Mouse (Mus musculus): Measurements from ENCODE around the gene Zfpm1.

Zfpm1 gene

DNA sequence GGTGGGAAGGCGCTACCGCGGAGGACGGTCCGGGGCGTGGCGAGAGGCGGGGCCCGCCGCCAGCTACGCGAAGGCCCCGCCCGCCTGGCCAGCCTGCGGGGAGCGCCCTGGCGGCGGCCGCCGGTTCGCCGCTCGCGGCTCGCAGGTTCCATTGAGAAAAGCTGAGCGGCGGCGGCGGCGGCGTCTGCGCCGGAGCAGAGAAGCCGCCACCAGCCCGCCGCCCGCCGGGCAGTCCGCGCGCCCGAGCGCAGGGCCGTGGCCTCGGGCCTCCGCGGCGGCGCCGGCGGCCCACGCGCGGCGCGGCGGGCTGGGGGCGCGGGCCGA lies at the start of gene Zfpm1:
TSS of gene Zfpm1 (plus strand) at position 107 of the 324 bp plus-strand sequence.
- no peak for DNase-seq (ENCODE audit: low spot score in 2 of 2)

DNA sequence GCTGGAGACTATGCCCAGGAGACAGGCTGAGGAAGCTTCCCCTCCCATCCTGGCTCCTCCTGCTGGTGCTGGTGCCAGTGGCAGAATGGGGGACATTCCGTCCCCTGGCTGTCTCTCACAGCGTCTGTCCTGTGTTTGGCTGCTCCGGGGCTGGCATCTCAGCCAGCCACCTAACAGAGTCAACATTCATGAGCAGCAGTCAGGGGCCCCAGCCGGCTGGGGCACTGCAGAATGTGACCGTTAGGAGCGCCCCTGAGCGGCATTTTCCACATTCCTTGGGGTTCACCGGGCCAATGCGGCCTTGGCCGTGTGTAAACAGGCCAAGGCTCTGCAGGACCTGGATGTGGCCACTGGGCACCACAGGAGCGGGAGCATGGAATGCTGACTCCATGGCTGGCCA lies 47.9 kb upstream of the Zfpm1 start:
- DNase-seq (ENCODE audit: low spot score in 2 of 2), result peak in 1 of 2 experiments; percentile 35

GRCm38 (mm10) chr8:122236521-122236920 lies 45.4 kb upstream of the Zfpm1 start:
- no peak for DNase-seq (ENCODE audit: low spot score in 2 of 2)

DNA sequence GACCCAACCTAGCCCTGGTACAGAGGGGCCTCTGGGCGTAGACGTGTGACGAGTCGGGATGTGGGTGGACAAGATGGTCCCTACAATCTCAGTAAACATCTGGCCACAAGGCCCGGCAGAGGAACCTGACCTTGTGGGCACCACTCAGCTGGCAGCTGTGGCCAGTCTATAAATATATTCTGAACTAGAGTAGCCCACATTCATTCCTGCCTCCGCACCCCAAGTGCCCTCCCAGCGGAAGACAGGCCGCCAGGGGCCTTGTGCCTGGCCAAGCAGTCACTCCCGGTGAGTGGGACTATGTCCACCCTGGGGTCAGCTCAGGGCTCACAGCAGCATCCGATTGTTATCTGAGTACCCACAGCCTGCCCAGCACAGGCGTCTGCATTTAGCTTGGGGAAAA lies 43.7 kb upstream of the Zfpm1 start:
- no peak for DNase-seq (ENCODE audit: low spot score in 2 of 2)

GRCm38 (mm10) chr8:122238731-122239130 lies 43.2 kb upstream of the Zfpm1 start:
- DNase-seq (ENCODE audit: low spot score in 2 of 2), result no peak

DNA sequence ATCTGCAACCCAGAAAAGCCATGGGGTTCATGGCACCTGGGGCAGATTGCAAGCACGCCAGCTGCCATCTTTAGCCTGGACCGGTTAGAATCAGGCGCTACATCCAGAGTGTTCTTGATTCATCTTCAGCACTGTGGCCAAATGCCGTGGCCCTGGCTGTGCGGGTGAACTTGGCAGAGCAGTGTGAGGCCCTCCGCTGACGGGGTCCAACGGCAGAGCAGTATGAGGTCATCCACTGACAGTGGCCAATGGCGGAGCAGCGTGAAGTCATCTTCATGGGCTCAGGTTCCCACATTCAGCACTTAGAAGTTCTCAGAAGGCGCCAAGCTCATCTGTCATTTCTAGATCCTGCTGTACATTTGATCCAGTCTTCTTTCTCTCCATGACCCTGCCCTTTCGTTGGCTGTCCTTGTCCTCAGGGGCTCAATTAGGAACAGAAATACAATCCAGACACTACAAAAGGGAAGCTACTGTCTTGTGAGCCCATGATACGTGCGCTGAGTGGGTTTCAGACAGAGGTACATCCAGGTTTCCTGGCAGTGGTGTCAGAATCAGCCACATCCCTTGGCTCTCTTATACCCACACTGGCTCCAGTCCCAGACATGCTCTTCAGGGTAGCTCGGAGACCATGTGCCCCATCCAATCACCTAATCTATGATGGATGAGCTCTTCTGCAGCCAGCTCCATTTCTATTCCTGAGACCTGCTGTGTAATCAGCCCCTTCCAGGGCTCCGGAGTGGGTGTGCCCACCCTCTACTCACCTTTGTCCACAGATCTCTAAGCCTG lies 41.5 kb upstream of the Zfpm1 start:
- DNase-seq (ENCODE audit: low spot score in 2 of 2), result no peak

DNA sequence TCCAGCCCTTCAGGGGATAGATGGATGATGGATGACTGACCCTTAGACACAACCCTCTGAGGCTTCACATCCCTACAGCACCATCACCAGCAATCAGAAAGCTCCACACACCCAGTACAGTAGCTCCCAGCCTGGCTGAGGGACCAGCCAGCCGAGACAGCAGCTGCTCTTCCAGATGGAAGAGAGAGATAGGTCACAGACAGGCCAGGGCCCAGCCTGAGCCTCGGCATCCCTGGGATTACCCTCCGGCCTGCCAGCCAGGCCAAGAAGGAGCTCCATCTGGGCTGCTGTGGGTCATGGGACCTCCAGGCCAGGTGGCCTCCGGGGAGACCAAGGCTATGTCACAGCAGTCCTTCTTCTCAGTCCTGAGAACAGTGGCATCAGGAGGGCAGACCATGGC lies 38.6 kb upstream of the Zfpm1 start:
- DNase-seq (ENCODE audit: low spot score in 2 of 2), result no peak

GRCm38 (mm10) chr8:122245161-122245560 lies 36.8 kb upstream of the Zfpm1 start:
- no peak for DNase-seq (ENCODE audit: low spot score in 2 of 2)

- DNase-seq (ENCODE audit: low spot score in 2 of 2), result no peak
Observed at GRCm38 (mm10) chr8:122246257-122247211, 35.4 kb upstream of the Zfpm1 start.

DNA sequence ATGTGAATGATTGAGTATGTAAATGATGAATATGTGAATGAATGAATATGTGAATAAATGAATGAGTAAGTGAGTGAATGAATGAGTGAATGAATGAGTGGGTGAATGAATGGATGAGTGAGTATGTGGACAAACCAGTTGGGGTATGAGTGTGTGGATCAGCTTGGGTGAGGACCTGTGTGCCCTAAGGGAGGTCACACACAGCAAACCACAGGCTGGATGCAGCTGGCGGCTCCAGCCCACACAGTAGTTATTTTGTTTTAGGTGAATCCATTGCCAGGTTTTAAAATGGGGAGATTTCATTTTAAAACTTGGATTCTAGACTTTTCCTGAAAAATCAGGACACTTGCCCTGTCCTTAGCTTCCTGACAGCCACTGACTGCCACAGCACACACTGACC lies 30.2 kb upstream of the Zfpm1 start:
- DNase-seq (ENCODE audit: low spot score in 2 of 2), result no peak

DNA sequence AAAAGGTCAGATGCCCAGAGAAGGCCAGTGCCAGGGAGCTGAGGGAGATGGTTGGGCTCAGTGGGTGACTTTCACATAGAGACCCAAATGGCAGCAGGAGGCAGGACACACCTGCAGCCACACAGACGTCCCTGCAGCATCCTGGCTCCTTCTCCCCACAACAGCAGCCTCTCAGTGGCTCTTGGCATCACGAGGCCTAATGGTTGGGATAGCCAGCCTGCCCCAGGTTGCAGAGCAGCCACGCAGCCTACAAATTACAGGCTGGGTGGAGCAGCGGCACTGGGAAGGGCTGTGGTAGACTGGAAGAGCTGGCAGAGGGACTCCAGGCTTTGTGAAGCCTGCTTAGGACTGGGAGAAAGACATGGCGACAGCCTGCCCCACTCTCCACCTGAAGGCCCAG lies 29.6 kb upstream of the Zfpm1 start:
- DNase-seq (ENCODE audit: low spot score in 2 of 2), result no peak

- peak in 1 of 2 experiments; percentile 79 for DNase-seq (ENCODE audit: low spot score in 2 of 2)
Observed at GRCm38 (mm10) chr8:122259351-122259750, 22.6 kb upstream of the Zfpm1 start.

- DNase-seq (ENCODE audit: low spot score in 2 of 2), result no peak
Observed at GRCm38 (mm10) chr8:122260755-122261154, 21.2 kb upstream of the Zfpm1 start.

DNA sequence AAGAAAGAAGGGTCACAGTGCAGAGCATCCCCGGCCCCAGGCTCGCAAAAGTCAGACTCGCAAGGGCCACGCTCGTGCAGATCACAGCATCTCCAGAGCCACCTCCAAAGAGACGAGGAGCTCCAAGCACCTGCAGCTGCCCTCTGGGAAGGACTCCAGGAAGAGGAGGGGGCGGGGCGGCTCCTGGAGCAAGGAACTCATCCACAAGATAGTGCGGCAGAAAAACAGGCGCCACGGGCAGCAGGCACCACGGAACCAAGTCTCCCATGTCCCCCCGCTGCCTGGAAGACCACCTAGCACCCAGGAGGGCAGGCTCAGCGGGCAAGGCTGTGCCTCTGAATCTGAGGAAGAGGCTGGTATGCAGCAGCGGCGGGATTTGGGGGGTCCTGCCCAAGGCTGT lies 19.1 kb upstream of the Zfpm1 start:
- no peak for DNase-seq (ENCODE audit: low spot score in 2 of 2)

DNA sequence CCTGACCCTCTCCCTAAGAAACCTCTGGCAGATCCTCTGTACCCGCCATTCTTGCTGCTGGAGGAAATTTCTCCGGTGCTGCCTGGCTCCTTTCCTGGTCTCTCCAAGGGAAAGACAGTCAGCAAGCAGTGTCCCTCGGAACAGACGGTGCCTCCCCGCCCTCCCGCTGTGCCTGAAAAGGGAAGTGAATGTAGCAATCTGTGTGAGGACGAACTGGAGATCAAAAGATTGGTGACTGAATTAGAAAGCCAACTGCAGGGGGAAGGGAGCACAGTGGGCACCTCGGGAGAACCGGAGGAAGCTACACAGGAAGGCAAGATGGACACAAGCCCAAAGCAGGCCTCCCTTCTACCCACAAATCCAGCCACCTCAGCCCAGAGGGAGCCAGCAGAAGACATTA lies 17.7 kb upstream of the Zfpm1 start:
- peak in 1 of 2 experiments; percentile 47 for DNase-seq (ENCODE audit: low spot score in 2 of 2)

- DNase-seq (ENCODE audit: low spot score in 2 of 2), result no peak
Observed at GRCm38 (mm10) chr8:122265522-122265921, 16.4 kb upstream of the Zfpm1 start.

- DNase-seq (ENCODE audit: low spot score in 2 of 2), result no peak
Observed at GRCm38 (mm10) chr8:122266867-122267266, 15.1 kb upstream of the Zfpm1 start.

DNA sequence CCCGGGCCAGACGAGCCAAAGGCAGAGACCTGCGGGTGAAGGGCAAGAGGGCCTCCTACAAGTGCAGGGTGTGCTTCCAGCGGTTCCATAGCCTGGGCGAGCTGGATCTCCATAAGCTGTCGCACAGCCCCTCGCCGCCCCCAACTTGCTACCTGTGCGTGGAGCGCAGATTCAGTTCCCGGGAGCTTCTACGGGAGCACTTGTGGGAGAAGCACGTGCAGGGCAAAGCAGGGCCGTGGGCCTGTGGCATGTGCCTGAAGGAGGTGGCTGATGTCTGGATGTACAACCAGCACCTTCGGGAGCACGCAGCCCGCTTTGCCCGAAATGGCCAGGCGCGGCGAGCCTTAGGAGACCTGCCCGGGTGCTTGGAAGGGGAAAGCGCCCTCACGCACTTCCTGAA lies 13.1 kb upstream of the Zfpm1 start:
- DNase-seq (ENCODE audit: low spot score in 2 of 2), result no peak

DNA sequence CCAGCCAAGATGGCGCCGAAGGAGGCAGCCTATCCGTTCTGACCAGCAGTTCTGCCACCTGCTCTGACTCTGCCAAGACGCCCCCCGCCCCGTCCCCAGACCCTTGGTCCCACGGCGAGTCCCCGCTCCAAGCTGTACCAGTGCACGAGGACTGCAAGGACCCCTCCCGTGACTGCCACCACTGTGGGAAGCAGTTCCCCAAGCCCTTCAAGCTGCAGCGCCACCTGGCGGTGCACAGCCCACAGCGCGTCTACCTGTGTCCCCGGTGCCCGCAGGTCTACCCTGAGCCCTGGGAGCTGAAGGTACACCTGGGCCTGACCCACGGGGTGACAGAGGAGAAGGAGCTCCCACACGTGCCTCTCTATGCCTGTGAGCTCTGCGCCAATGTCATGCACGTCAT lies 12.5 kb upstream of the Zfpm1 start:
- DNase-seq (ENCODE audit: low spot score in 2 of 2), result peak in 1 of 2 experiments; percentile 78

DNA sequence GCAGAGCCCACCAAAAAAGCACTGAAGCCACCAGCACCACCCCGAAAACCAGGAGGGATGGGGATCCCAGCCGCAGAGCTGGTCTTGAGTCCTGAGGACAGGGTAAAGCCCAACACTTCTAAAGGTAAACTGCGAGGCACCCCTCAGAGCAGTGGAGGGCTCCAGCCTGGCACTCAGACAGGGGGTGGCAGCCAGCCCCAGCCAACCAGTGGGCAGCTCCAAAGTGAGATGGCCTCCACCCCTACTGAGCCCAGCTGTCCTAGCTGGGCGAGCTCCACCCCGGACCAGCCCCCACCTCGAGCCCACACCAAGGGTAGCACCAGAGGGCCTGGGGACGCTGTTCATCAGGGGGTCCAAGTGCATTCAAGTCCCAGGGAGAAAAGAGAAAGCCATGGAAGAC lies 11.4 kb upstream of the Zfpm1 start:
- no peak for DNase-seq (ENCODE audit: low spot score in 2 of 2)

DNA sequence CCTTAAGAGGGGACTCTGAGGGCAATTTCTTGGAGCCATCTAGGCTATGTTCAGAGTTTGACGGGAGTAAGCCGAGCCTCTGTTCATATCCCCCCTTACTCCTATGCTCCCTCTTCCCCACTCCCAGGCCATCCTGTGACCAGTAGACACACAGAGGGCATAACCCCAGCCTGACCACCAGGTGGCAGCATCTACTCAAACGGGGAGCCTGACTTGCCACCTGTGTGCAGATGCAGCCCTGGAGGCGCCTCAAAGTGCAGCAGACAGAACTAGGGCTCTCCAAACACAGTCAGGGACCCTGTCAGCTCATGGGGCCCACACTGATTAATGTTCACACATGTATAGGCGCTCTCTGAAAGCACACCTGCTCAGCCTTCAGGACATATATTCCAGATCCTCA lies 8.8 kb upstream of the Zfpm1 start:
- DNase-seq (ENCODE audit: low spot score in 2 of 2), result peak in 1 of 2 experiments; percentile 70

- no peak for DNase-seq (ENCODE audit: low spot score in 2 of 2)
Observed at GRCm38 (mm10) chr8:122273826-122274225, 8.1 kb upstream of the Zfpm1 start.

All from left cerebral cortex, adult 9 months (tissue).